Mouse (Mus musculus): ENCODE measurements around the gene Tmem86b.

DNA sequence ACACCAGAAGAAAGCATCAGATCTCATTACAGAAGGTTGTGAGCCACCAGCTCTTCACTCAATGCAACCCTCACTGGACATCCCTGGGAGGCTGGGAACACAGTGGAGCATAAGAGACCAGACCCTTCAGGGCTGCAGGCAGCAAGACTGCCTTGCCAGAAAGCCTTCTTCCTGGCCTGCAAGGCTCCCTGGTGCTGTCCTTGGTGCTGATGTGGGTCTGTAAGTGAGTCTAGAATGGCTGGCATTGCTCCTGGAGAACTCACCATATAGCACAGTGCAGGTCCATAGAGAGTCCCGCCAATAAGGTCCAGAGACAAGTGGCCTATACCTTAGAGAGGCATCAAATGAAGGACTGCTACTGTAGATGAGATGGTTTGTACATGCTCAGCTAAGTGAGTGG is 11.2 kb downstream of the Tmem86b start:
- no peak for TF ChIP-seq CTCF (IDR thresholded peaks at IDR 0.05; ENCODE audit: extremely low read depth, insufficient read length, insufficient replicate concordance, low read depth, low read length)
- no peak for TF ChIP-seq POLR2A (IDR thresholded peaks at IDR 0.05; ENCODE audit: low read depth, low read length)

All from small intestine, adult 2 months (tissue).